Mouse (Mus musculus) layer of hippocampus, adult 11-12 months (tissue): ENCODE results near the gene Art3.
A peak's percentile ranks its signal among the peaks of the same experiment; 100 is the strongest.

ENCODE experiments used
- DNase-seq: peaks from one replicate; pipeline ENCODE4 v3.0.0; 2022; ENCODE audit warnings: low spot score

Art3 gene

DNA sequence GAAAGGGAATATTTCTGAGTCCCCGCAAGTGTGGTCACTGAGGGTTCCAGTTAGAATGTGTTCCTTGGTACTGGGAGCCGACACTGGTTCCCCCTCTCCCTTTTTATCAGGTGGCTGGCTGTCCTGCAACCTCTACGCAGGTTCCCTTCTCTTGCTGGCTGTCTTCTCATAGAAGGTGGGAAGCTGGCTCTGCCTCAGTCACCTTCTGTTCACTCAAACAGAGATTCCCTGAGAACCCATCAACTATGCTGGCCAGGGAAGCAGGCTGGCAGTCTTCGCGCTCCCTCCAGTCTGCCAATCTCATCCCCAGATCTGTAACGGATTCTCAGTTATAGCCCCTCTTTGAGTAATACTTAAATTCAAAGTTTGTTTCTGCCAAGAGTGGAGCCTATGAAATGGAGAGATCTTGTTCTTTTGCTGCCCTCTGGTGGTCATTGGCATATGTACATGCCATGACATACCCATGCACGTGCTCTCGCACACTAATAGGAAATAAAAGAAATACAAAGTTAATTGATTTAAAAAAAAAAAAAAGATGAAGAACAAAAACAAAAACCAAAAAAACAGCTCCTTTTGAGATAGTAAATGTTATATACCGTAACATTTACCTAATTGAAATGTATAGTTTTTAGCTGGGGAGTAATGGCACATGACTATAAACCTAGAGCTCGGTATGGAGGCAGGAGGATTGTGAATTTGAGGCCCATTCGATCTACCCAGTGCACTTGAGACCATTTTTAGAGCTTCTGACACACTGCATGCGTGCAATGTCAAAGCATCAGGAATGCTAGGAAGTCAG, 50.1 kb downstream of the Art3 start:
- peak; percentile 90 for DNase-seq

DNA sequence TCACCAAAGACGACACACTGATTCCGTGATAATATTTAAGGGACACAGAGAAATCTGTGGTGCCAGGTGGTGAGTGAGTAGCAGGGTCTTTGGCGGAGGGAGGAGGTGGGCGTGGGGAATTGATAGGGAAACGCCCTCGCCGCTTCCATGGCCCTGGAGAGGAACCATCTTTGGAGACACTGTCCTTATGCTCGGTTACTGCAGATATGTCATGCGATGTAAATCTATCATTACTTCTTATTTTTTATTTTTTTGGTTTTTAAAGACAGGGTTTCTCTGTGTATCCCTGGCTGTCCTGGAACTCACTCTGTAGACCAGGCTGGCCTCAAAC, 50.7 kb downstream of the Art3 start:
- no peak for DNase-seq

DNA sequence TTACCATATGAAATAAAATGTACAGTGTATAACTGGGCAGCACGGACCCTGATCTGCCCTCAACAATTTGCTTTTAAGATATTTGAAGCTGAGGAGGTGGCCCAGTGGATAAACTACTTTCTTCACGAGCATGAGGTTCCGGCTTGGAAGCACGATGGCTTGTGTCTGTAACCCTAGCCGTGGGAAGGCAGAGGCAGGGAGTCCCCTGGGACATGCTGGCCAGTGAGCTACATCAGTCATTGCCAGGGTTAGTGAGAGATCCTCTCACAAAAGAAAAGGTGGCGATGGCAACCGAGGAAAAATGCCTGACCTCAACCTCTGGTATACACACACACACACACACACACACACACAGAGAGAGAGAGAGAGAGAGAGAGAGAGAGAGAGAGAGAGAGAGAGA, 52.1 kb downstream of the Art3 start:
- DNase-seq = no peak

DNA sequence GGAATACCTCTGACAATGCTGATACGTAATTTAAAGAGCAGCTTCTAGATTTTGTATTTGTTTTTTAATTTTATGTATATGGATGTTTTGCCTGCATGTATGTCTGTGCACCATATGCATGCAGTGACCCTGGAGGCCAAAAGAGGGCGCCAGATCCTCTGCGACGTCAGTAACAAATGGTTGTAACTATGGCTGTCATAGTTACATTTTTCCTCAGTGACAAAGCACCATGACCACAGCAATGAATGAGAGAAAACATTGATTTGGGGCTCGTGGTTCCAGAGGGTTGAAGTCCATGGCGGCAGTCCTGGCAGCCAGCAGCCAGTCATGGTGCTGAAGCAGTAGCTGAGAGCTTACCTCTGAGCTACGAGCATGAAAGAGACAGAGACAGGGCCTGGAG, 53.2 kb downstream of the Art3 start:
- DNase-seq = no peak

DNA sequence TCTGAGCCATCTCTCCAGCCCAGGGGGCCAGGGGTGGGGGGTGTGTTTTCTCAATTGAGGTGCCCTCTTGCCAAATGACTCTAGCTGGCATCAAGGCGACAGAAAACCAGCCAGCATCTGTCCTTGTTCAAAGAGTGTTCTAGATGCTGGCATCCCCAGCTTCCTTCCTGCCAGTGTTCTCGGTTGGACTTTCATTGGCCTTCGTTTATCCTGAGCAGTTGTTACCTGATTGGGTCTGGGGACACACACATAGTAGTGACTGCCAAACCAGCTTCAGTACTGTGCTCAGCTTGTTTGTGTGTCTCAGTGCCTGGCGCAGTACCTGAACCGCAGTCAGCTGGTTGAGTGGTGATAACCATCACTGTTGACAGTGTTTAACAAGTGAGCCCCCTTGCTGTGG, 54.5 kb downstream of the Art3 start:
- DNase-seq = no peak

DNA sequence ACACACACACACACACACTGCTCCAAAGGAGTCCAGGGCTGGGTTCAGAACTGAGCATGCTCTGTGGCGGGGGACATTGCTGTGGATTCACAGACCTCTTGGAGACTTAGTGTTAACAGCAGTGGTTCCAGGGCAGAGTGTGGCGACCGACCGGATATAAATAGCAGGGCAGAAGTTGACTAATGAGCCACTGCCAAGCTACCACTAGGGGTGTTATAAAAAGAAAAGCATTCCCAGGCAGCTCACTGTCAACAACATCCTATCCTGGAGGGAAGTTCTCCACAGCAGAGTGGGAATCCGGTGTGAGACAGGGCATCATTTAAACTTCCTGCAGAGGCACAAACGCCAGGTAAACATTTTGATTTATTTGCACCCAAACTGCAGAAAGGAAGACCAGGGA, 55.0 kb downstream of the Art3 start:
- DNase-seq = no peak

DNA sequence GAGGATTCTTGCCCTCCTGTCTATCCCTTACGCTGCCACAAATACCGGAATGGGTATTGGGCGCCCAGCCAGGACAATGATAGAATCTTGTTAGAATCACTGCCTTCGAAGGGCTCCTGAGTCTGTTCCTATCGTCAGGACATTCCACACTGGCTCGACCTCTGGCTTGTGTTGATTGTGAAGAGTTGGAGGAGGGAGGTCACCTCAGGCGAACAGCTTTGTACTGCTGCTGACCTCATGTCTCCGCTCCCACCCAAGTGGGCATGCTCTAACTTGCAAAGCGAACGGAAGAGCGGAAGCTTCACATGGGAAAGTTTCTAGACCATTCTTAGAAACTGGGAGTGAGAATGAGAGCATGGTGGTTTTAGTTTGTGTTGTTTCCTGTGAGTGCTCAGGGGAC, 55.8 kb downstream of the Art3 start:
- DNase-seq = no peak

DNA sequence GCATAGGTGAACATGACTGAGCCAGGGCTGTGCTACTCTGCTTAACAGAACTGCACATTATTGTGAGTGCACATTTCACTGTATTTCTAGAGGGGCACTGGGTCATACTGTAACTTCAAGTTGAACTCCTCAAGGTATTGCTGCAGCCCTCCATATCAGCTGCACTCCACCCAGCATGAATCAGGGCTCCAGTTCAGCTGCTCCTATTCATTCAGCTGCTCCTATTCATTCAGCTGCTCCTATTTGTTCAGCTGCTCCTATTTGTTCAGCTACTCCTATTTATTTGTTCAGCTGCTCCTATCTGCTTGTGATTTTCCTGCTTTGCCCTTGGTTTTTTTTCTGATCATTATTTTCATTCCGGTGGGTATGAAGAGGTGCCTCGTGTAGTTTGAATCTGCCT, 58.4 kb downstream of the Art3 start:
- DNase-seq = no peak

DNA sequence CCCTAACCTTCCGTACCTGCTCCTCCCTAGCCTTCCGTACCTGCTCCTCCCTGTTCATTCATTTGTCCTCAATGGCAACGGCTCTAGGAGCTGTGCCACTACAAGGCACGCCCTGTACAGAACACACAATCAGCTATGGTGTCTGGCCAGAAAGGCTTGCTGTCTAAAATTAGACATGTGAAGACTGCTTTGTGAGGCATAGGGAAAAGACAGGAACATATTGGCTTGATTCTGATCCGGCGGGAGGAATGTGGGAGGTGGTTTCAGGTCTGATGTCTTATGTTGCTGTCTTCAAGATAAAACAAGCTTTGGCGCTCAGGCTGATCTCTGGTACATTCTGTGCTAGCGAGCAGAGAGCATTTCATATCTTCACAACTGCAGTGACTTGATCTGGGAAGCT, 59.0 kb downstream of the Art3 start:
- no peak for DNase-seq

DNA sequence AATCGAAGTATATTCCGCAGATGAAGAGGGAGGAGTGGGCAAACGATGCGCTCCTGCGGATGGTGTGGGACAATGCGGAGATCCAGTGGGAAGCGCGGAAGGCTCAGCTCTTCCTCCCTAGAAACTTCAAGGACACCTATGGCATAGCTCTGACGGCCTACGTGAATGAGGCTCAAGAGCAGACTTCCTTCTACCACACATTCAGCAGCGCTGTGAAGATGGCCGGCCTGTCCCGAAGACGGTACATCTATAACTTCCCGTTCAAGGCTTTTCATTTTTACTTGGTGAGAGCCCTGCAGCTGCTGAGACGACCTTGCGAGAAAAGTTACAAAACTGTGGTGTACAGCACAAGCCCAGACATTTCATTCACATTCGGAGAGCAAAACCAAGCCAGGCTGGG, 60.9 kb downstream of the Art3 start:
- no peak for DNase-seq

DNA sequence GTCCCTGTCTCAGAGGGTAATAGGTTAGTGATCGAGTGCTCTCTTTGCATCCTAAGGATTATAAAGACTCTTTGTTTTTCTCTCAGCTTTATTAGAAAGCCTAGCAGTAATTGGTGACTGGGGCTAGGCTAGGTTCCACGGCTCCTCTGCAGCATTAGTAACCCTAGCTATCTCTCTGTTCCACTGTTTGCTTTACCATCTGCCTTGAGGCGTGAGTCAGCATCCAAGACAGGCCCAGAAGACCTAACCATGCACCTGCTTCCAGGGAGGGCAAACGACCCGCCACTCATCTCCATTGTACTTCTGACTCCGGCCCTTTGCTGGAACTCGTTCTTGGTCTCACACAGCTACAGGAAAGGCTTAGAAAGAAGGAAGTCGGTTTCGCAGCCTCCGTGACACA, 62.2 kb downstream of the Art3 start:
- no peak for DNase-seq

DNA sequence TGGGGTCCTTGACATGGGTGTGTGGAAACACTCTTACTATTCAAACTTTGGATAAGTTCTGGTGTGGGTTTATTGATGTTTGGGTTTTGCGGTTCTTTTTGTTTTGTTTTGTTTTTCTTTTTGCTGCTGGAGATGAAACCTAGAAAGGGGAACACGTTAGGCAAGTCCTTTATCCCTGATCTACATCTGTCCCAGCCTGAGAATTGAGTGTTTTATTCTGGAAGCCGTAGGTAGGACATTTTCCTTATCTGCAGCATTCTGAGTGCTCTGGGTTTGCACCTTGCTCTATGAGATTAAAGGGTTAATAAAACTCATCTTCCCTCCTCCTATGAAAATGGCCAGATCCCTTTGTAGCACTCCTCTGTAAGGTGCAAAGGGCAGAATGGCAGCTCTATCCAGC, 64.1 kb downstream of the Art3 start:
- no peak for DNase-seq

DNA sequence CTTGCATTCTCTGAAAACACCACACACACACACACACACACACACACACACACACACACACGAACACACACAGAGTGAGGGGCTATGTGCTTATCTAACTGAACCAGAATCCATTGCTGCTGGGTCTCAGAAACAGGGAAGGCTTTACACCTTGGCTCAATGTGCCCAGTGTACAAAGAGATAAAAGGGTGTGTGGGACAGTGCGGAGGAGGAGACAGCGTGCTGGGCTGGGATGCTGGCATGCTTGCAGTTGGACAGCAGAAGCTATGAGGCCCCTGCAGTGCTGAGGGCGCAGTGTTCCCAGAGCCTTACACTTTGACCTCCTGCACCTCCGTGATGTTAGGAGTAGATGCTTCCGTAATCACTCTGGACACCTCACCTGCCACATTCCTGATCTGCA, 64.8 kb downstream of the Art3 start:
- DNase-seq = no peak

DNA sequence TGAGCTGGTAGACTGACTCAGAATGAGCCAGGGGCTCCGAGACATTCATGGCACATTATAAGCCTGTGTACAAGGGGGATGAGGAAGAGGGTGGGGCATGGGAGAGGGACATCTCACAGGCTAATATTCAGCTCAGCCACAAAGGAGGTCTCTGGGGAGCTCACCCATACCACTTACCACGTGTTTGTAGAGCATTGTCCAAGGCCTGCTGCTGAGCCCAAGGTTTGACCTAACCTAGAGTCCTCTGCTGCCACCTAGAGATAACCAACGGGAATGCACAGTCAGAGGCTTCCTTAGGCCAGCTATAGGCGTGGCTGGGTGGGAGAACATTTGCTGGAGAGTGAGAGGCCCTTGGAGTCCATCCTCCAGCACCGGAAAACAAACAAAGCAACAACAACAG, 66.5 kb downstream of the Art3 start:
- peak; percentile 67 for DNase-seq

DNA sequence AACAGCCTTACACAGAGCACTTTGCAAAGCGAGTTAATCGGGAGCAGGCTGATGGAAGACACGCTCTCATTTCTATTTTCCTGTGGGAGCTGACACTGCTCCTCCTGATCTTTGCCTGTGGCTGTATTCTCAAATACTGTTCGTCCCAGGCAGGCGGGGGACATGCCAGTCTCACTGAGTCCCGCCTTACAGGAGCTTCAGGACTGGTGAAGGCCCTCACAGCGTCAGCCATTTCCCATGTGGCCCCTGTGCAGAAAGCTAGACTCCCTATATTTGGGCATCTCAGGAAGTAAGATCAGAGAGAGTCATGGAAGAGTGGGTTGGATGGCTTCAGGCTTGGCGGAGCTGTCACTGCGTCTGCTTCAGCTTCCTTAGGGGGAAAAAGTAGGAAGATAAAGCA, 71.2 kb downstream of the Art3 start:
- DNase-seq = no peak

DNA sequence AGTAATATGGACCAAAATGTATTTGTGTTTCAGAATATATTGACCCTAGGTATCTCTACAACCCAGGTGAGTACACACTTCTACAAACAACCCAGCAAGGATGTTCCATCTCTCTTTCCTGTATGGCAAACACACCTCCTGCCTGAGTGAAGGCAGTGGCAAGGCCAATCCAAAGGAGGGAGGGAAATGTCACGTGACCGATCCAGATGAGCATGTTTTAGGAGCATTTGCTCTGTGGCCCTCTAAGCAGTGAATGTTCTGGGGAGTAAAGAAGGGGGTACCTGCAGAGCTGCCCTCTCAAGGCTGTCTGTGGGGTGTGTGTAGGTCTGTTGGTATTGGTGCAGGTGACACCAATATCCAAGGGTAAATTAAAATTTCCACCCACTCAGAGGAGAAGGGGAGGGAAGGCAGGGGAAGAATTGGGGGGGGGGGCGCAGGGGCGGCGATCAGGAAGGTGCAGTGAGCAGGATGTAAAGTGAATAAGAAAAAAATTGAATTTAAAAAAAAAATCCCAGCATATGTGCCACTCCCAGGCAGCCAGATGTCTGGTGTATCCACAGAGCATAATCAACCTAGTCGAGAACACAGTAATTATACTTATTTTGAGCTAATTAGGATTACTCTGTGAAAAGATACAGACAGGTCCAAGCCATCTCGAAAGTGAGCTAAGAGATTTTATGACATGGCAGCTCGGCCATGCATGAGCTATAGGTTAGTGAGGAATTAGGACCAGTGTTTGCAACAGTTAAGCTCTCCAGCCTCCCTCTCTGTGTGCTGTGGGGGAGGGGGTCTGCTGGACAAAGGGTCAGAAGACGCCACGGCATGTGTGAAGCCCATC, 72.2 kb downstream of the Art3 start:
- DNase-seq = no peak

DNA sequence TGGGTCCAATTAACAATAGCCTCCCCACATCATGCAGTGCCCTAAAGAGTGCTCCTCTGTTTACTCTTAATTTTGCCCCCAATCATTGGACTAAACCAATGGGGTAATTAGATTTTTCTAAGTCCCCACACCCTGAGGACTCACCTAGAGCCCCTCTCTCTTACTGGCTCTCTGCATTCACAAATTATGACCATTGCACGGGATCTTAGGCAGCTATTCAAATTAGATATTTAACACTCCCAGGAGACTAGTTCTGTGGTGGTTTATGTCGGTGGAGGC, 72.7 kb downstream of the Art3 start:
- DNase-seq = no peak

DNA sequence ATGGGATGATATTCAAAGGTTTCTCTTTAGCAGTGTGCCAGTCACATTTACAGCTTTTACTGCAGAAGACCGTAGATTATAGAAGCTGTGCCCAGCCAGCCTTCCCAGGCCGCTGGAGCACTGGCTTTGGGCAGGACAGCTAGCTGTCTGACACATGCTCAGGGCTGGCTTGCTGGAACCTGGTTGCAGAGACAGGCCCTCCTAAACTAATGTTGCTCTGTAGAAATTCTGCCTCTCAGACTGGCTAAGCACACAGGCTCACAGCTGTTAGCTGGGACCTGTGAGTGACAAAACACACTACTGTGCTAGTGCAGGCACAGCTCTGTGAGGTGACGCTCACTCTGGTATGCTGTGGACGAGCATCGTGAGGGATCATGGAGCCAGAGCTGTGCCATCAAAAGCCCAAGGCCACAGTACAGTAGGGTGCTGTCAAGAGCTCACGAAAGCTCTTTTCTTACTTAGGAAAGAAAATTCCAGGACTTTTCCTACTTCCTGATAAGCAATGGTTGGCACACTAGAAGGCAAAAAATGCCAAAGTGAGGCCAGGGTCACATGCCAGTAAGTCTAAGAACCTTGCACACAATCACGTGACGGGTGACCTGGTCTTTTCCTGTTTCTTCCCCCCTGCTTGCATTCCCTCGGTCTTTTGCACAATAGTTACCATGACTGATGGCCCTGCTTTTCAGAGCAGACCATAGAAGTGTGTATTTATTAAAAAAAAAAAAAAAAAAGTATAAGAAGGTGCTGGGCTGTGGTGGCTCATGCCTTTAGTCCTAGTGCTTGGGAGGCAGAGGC, 77.9 kb downstream of the Art3 start:
- no peak for DNase-seq

DNA sequence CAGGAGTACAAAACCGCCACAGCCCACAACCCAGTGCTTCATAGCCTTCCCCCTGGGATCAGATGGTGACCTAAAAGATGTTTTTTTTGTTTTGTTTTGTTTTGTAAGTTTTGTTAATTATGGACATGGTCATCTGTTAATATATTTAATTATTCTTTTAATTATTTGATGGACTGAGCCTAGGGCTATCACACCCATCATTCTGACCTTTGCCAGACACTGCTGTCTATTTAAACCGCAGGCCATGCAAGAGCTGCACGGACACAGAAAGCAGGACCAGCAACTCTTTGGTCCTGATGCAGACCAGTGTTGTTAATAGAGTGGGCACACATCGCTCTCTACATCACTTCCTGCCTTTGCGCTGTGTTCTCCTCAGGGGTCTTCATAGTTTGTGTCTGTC, 78.9 kb downstream of the Art3 start:
- no peak for DNase-seq

DNA sequence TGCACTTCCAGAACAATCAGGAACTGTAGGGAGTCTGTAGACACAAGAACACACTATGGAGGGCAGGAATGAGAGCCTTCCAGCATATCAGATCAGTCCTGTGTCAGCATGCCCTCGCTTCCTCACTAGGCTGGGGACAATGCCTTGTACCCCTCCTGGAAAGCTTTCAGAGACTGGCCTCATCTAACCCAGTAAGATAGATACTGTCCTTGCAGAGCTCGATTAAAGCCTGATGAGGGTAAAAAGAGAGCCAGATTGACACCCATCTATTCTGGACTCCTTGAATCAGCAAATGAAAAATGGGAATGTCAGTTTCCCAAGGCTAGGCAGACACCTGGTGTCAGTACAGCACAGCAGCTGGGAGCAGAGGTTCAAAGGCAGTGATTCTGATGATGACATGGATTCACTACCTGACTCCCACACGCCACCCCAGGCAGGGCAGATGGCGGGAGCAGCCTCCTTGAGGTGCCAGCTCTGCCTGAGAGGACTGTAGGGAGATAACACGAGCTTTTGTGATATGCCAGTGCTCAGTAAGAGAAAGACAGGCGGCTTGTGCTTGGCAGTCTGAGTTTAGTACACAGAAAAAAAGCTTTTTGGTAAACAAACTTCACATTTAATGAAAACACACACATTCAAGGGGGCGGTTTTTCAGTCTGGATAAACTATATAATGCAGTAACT, 80.0 kb downstream of the Art3 start:
- no peak for DNase-seq

DNA sequence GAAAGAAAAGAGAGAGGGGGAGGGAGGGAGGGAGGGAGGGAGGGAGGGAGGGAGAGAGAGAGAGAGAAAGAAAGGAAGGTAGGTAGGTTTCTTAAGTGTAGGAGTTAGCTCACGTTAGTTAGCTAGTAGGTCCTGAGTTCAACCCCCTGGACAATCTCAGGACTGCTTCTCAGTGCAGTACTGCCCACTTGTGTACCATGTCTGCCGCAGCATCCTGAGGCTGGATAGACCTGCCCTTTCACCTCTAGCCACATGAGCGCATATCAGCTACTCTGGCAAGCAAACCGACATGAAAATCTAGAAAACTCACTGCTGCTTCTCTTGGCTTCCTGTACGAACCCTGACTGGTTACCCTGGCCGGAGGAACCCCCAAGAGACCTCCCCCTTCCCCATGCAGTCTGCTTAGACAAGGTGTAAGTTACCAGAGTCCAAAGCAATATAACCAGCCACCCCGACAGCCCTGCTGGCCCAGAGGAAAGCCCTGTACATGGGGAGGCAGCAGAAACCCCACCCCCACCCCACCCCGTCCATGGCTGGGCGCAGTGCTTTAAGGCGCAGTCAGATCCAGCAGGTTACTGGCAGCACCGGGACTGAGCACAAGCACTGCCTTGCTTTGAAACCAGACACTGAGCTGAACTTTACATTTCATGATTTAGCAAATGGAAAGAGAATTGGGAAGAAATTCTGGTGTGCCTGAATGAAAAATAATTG, 81.8 kb downstream of the Art3 start:
- DNase-seq = no peak

DNA sequence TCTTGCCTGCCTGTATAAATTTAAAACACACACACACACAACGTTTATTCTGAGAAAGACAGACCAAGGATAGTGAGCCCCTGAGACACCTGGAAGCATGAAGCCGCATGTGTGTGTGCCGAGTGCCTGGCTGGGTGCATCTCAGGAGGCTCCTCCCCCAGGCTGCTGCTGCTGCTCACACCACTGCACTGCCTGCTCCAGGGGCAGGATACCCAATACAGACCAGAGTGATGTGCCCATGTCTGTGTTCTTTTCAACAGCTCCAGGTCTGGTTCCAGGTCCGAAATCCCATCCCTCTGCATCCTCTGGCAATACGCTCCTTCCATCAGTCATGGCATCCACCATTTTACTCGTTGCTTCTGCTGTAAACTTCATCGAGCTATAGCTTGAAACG, 82.4 kb downstream of the Art3 start:
- no peak for DNase-seq
